ENCODE assay signal across 28 mouse cellular contexts in genomic region chr10:99699498-99699897, GRCm38 (mm10). TPM values are rescaled to one million over a fixed set of nuclear protein-coding genes. Genes with fewer than 3 reads are reported as not detected.
A peak's percentile ranks its signal among the peaks of the same experiment; 100 is the strongest.
DNase-seq lines count a peak whose midpoint lies in the region; ATAC-seq lines count a peak whose summit lies in the region.
"Had no signal": no experiment of that assay in that cellular context is flagged by ENCODE, and none has a peak within 500 bp of the region (broad histone marks: within the 10 kb centered on the region; RNA-seq: fewer than 3 reads in every experiment).

No protein-coding gene starts in this region.

- no peaks in the 10 kb centered on the region for H3K9me3 ChIP-seq in kidney, embryonic 14.5 days (ENCODE audit: control insufficient read depth, low read length)
- H3K9me3 ChIP-seq in embryonic facial prominence, embryonic 10.5 days: no peaks in the 10 kb centered on the region
- H3K9me3 ChIP-seq: embryonic facial prominence, embryonic 13.5 days; heart, embryonic 13.5 days; kidney, embryonic 15.5 days; limb, embryonic 13.5 days; lung, embryonic 15.5 days had no signal

- peak; percentile 9 for DNase-seq in adrenal gland, adult 8-10 months
- no peak for DNase-seq in adrenal gland, postnatal 25 days
- no peak for DNase-seq in kidney, postnatal 25 days
- peak; percentile 23 for DNase-seq in adrenal gland, postnatal 10 days
- DNase-seq in brain, adult 2 months (ENCODE audit: low read depth, low spot score): peak; percentile 10
- no peak for DNase-seq in embryonic facial prominence, embryonic 10.5 days (ENCODE audit: low spot score)
- DNase-seq: cerebellum, adult 11-12 months; cerebellum, adult 9-11 months; forebrain, postnatal 0 days; gastrocnemius, postnatal 10 days; heart, postnatal 10 days; kidney, adult 11 months; kidney, postnatal 36 days; thymus, adult 2 months; thymus, postnatal 36 days had no signal

- ATAC-seq in kidney, embryonic 14.5 days (ENCODE audit: low FRiP score, low TSS enrichment): peak; percentile 40; the same call in 1 of the 2 replicates
- ATAC-seq in inflammation-experienced regulatory T-cells, adult 6 months: no peak
- ATAC-seq: forebrain, postnatal 0 days; Patski had no signal

- H3K27me3 ChIP-seq in kidney, embryonic 14.5 days (ENCODE audit: control insufficient read depth, insufficient read depth, low read length): no peaks in the 10 kb centered on the region
- no peaks in the 10 kb centered on the region for H3K27me3 ChIP-seq in embryonic facial prominence, embryonic 10.5 days (replicated peaks; ENCODE audit: low read depth, poor library complexity, severe bottlenecking)
- H3K27me3 ChIP-seq: embryonic facial prominence, embryonic 13.5 days; heart, embryonic 13.5 days; kidney, embryonic 15.5 days; limb, embryonic 13.5 days; lung, embryonic 15.5 days had no signal

- H3K4me1 ChIP-seq in kidney, embryonic 14.5 days (ENCODE audit: control insufficient read depth, insufficient read depth, low read length): peaks cover 4% of the 10 kb centered on the region; the same call in 1 of the 2 replicates
- peaks cover 9% of the 10 kb centered on the region for H3K4me1 ChIP-seq in embryonic facial prominence, embryonic 10.5 days
- H3K4me1 ChIP-seq: embryonic facial prominence, embryonic 13.5 days; heart, embryonic 13.5 days; lung, embryonic 15.5 days had no signal

- 10% methylated on average over 3 of the region's 3 CpGs for WGBS in kidney, embryonic 14.5 days
- 26% methylated on average over 3 of the region's 3 CpGs for WGBS in embryonic facial prominence, embryonic 10.5 days

- H3K4me2 ChIP-seq in kidney, embryonic 14.5 days (replicated peaks; ENCODE audit: low read depth, low read length): no peak overlapping the region
- H3K4me2 ChIP-seq: embryonic facial prominence, embryonic 13.5 days; heart, embryonic 13.5 days; kidney, embryonic 15.5 days; limb, embryonic 13.5 days; liver, embryonic 11.5 days; lung, embryonic 15.5 days had no signal

- no peaks in the 10 kb centered on the region for H3K36me3 ChIP-seq in kidney, embryonic 14.5 days (ENCODE audit: control insufficient read depth, insufficient read depth, low read length)
- no peaks in the 10 kb centered on the region for H3K36me3 ChIP-seq in embryonic facial prominence, embryonic 10.5 days (replicated peaks)
- H3K36me3 ChIP-seq: embryonic facial prominence, embryonic 13.5 days; heart, embryonic 13.5 days; kidney, embryonic 15.5 days; limb, embryonic 13.5 days; lung, embryonic 15.5 days had no signal

- H3K4me3 ChIP-seq in kidney, embryonic 14.5 days (ENCODE audit: low read length): no peak overlapping the region
- no peak overlapping the region for H3K4me3 ChIP-seq in embryonic facial prominence, embryonic 10.5 days
- H3K4me3 ChIP-seq: embryonic facial prominence, embryonic 13.5 days; heart, embryonic 13.5 days; kidney, embryonic 15.5 days; layer of hippocampus, adult 2 months; limb, embryonic 13.5 days; lung, embryonic 15.5 days had no signal

- no peak overlapping the region for H3K9ac ChIP-seq in kidney, embryonic 14.5 days (ENCODE audit: low read depth, low read length)
- H3K9ac ChIP-seq: embryonic facial prominence, embryonic 13.5 days; forebrain, postnatal 0 days; heart, embryonic 13.5 days; kidney, embryonic 15.5 days; limb, embryonic 13.5 days; lung, embryonic 15.5 days had no signal

- no peak overlapping the region for H3K27ac ChIP-seq in kidney, embryonic 14.5 days (ENCODE audit: low read depth, low read length)
- H3K27ac ChIP-seq in embryonic facial prominence, embryonic 10.5 days (replicated peaks): no peak overlapping the region
- H3K27ac ChIP-seq: embryonic facial prominence, embryonic 13.5 days; heart, embryonic 13.5 days; kidney, embryonic 15.5 days; layer of hippocampus, adult 2 months; limb, embryonic 13.5 days; lung, embryonic 15.5 days had no signal

RNA-seq across cellular contexts. Expression of gene Csl, which starts 60.0 kb away (rescaled TPM):
- total RNA-seq in adrenal gland, adult 8-10 months (2022): 1 to 10 TPM in 1 of 4 experiments, under 1 TPM in 3; 0.73 to 1.3 (median 0.92) TPM
- total RNA-seq in adrenal gland, postnatal 25 days (2021): 0.79 and 1.1 TPM in 2 replicates
- not detected in 2 replicates for polyA plus RNA-seq in kidney, embryonic 14.5 days (2014; fragmentation: Nextera tagmentation; extraction: Ambion mirVana)
- 1 to 10 TPM; 4.2 to 4.7 TPM for total RNA-seq in adrenal gland, postnatal 10 days (2021)
- polyA plus RNA-seq in embryonic facial prominence, embryonic 10.5 days (2016; fragmentation: Nextera tagmentation; extraction: Ambion mirVana): 0.10 TPM in 1 of 2 replicates, not detected in the other
- polyA plus RNA-seq in inflammation-experienced regulatory T-cells, adult 6 months (2017; shearing (Covaris generic)): not detected
- total RNA-seq: common myeloid progenitor, adult 5-6 weeks; forebrain, postnatal 0 days; megakaryocyte progenitor cell, adult 5-6 weeks had no signal
- polyA plus RNA-seq: embryonic facial prominence, embryonic 13.5 days; limb, embryonic 13.5 days; liver, embryonic 16.5 days; lung, embryonic 15.5 days had no signal

Comparison
In these comparisons a context has a peak if more than half of its experiments do, and no peak if none do; other contexts are left out.
1. DNase-seq: peak in adrenal gland, adult 8-10 months (single experiment), adrenal gland, postnatal 10 days (single experiment) and brain, adult 2 months (single experiment); none in adrenal gland, postnatal 25 days (single experiment), kidney, postnatal 25 days (0 of 2) and embryonic facial prominence, embryonic 10.5 days (single experiment).